In the genomic region with DNA sequence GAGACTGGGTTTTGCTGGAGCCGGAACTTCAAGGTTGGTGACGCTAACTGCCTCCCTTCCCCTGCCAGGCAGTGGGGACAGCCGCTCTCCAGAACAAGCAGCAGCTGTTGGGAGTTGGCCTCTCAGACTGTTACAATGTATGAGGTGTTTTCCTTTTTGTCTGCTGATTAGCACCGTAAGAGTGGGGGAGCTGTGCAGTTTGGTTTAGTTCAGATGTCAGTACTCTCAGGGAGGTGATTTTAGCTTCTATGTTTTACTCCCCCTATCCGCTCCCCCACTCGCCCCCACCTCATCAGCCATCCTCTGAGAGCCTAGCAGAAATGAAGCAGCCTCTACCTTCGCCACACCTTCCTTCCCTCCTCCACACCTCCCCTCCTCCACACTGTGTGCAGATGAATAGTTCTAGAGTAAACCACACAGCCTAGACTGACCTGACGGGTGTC, we compare ENCODE assay signal across 24 mouse cellular contexts. TPM values are rescaled to one million over a fixed set of nuclear protein-coding genes. Genes with fewer than 3 reads are reported as not detected.
DNase-seq lines count a peak whose midpoint lies in the region; ATAC-seq and TF ChIP-seq lines count a peak whose summit lies in the region.
"Had no signal": no experiment of that assay in that cellular context is flagged by ENCODE, and none has a peak within 500 bp of the region (broad histone marks: within the 10 kb centered on the region; RNA-seq: fewer than 3 reads in every experiment).

No protein-coding gene starts in this region.

- ATAC-seq in intestine, postnatal 0 days = no peak
- ATAC-seq: activated CD4-positive, CD25-positive, alpha-beta regulatory T cell, adult 4 months; forebrain, embryonic 14.5 days had no signal

- peaks cover 3% of the 10 kb centered on the region for H3K4me1 ChIP-seq in intestine, postnatal 0 days (replicated peaks; ENCODE audit: control insufficient read depth, insufficient read depth, low read length)
- H3K4me1 ChIP-seq in forebrain, embryonic 10.5 days = no peaks in the 10 kb centered on the region
- H3K4me1 ChIP-seq: hindbrain, embryonic 15.5 days; neural tube, embryonic 12.5 days had no signal

- H3K27me3 ChIP-seq in intestine, postnatal 0 days (replicated peaks; ENCODE audit: control insufficient read depth, insufficient read depth, low read length) = no peaks in the 10 kb centered on the region
- H3K27me3 ChIP-seq in forebrain, embryonic 10.5 days (ENCODE audit: poor library complexity, severe bottlenecking) = no peaks in the 10 kb centered on the region
- H3K27me3 ChIP-seq: hindbrain, embryonic 15.5 days; liver, embryonic 15.5 days; neural tube, embryonic 12.5 days had no signal

- H3K9me3 ChIP-seq in intestine, postnatal 0 days (ENCODE audit: control insufficient read depth) = no peaks in the 10 kb centered on the region
- H3K9me3 ChIP-seq in forebrain, embryonic 10.5 days = no peaks in the 10 kb centered on the region
- H3K9me3 ChIP-seq: hindbrain, embryonic 15.5 days; liver, embryonic 15.5 days; megakaryocyte, embryonic 14.5 days; neural tube, embryonic 12.5 days had no signal

- no peaks in the 10 kb centered on the region for H3K36me3 ChIP-seq in intestine, postnatal 0 days (ENCODE audit: control insufficient read depth, insufficient read depth)
- H3K36me3 ChIP-seq in forebrain, embryonic 10.5 days (replicated peaks) = no peaks in the 10 kb centered on the region
- H3K36me3 ChIP-seq: hindbrain, embryonic 15.5 days; liver, embryonic 15.5 days; neural tube, embryonic 12.5 days had no signal

- 52% methylated on average over 8 of the region's 8 CpGs for WGBS in intestine, postnatal 0 days
- WGBS in forebrain, embryonic 10.5 days = 80% methylated on average over 8 of the region's 8 CpGs

- H3K9ac ChIP-seq in intestine, postnatal 0 days (ENCODE audit: low read depth, low read length) = no peak overlapping the region
- H3K9ac ChIP-seq: hindbrain, embryonic 15.5 days; liver, embryonic 15.5 days; neural tube, embryonic 12.5 days had no signal

- H3K4me3 ChIP-seq in intestine, postnatal 0 days (ENCODE audit: low read depth, low read length) = no peak overlapping the region
- no peak overlapping the region for H3K4me3 ChIP-seq in forebrain, embryonic 10.5 days
- H3K4me3 ChIP-seq: hindbrain, embryonic 15.5 days; liver, embryonic 15.5 days; megakaryocyte, embryonic 14.5 days; neural tube, embryonic 12.5 days had no signal

- H3K4me2 ChIP-seq in intestine, postnatal 0 days (replicated peaks; ENCODE audit: low read depth) = peak overlapping the region; percentile 14; the same call in 1 of the 2 replicates
- H3K4me2 ChIP-seq: hindbrain, embryonic 15.5 days; liver, embryonic 15.5 days; neural tube, embryonic 12.5 days had no signal

- TF ChIP-seq CTCF in intestine, postnatal 0 days (IDR thresholded peaks at IDR 0.05; ENCODE audit: low read depth) = no peak

- peak; percentile 33 for DNase-seq in adrenal gland, postnatal 10 days
- no peak for DNase-seq in adrenal gland, postnatal 4 days (ENCODE audit: low spot score in 2 of 2)
- DNase-seq in kidney, postnatal 4 days = peak; percentile 42 to 60
- DNase-seq in kidney, postnatal 25 days = no peak
- DNase-seq in testis, postnatal 14 days (ENCODE audit: low spot score) = peak; percentile 83
- DNase-seq in forebrain, embryonic 10.5 days (ENCODE audit: extremely low spot score, low spot score) = no peak
- DNase-seq in urinary bladder, postnatal 36 days (ENCODE audit: low spot score in 2 of 2) = no peak
- DNase-seq: cerebellum, adult 11-12 months; cerebellum, postnatal 36 days; gastrocnemius, postnatal 25 days; heart, postnatal 14 days; kidney, adult 9 months; layer of hippocampus, adult 9-11 months; lung, postnatal 10 days; right cerebral cortex, postnatal 14 days; thymus, adult 2 months had no signal

- peak overlapping the region; percentile 66 for H3K27ac ChIP-seq in intestine, postnatal 0 days (ENCODE audit: low read depth, low read length)
- no peak overlapping the region for H3K27ac ChIP-seq in forebrain, embryonic 10.5 days
- H3K27ac ChIP-seq: hindbrain, embryonic 15.5 days; liver, embryonic 15.5 days; neural tube, embryonic 12.5 days had no signal

RNA-seq across cellular contexts. Expression of gene Dnajc25, which starts 0.4 kb away (rescaled TPM):
- total RNA-seq in adrenal gland, postnatal 10 days (2021) = 10 to 100 TPM; 19.1 to 19.4 TPM
- 10 to 100 TPM; 19.4 to 20.9 TPM for total RNA-seq in adrenal gland, postnatal 4 days (2021)
- 13.0 and 13.1 TPM in 2 replicates for polyA plus RNA-seq in intestine, postnatal 0 days (2015; fragmentation: Nextera tagmentation; extraction: Ambion mirVana)
- 5.4 and 5.9 TPM in 2 replicates for polyA plus RNA-seq in forebrain, embryonic 10.5 days (2016; fragmentation: Nextera tagmentation; extraction: Ambion mirVana)

RNA-seq across cellular contexts. Expression of gene Gm20503, which starts 7.7 kb away (rescaled TPM):
- total RNA-seq in adrenal gland, postnatal 10 days (2021) = 1 to 10 TPM; 5.9 to 9.1 TPM
- total RNA-seq in adrenal gland, postnatal 4 days (2021) = 1 to 10 TPM; 1.1 to 3.1 TPM
- polyA plus RNA-seq in intestine, postnatal 0 days (2015; fragmentation: Nextera tagmentation; extraction: Ambion mirVana) = 18.6 and 24.2 TPM in 2 replicates
- polyA plus RNA-seq in forebrain, embryonic 10.5 days (2016; fragmentation: Nextera tagmentation; extraction: Ambion mirVana) = 6.7 and 7.8 TPM in 2 replicates
- polyA plus RNA-seq: activated CD4-positive, CD25-positive, alpha-beta regulatory T cell, adult 4 months; brain, embryonic 14.5 days; thymus, adult 2 months had no signal

RNA-seq across cellular contexts. Expression of gene Ptgr1, which starts 8.4 kb away (rescaled TPM):
- total RNA-seq in adrenal gland, postnatal 10 days (2021) = 10 to 100 TPM; 15.9 to 16.9 TPM
- 10 to 100 TPM; 27.4 to 29.8 TPM for total RNA-seq in adrenal gland, postnatal 4 days (2021)
- polyA plus RNA-seq in intestine, postnatal 0 days (2015; fragmentation: Nextera tagmentation; extraction: Ambion mirVana) = 31.1 and 33.3 TPM in 2 replicates
- 12.0 and 12.8 TPM in 2 replicates for polyA plus RNA-seq in forebrain, embryonic 10.5 days (2016; fragmentation: Nextera tagmentation; extraction: Ambion mirVana)

RNA-seq across cellular contexts. Expression of gene Gng10, which starts 39.6 kb away (rescaled TPM):
- 10 to 100 TPM; 36.0 to 37.3 TPM for total RNA-seq in adrenal gland, postnatal 10 days (2021)
- 10 to 100 TPM; 48.1 to 55.9 TPM for total RNA-seq in adrenal gland, postnatal 4 days (2021)
- 49.7 and 56.0 TPM in 2 replicates for polyA plus RNA-seq in intestine, postnatal 0 days (2015; fragmentation: Nextera tagmentation; extraction: Ambion mirVana)
- 70.4 and 70.8 TPM in 2 replicates for polyA plus RNA-seq in forebrain, embryonic 10.5 days (2016; fragmentation: Nextera tagmentation; extraction: Ambion mirVana)

RNA-seq across cellular contexts. Expression of gene Zkscan16, which starts 51.8 kb away (rescaled TPM):
- 1 to 10 TPM; 2.1 to 2.9 TPM for total RNA-seq in adrenal gland, postnatal 10 days (2021)
- 1 to 10 TPM; 3.1 to 4.3 TPM for total RNA-seq in adrenal gland, postnatal 4 days (2021)
- 0.04 and 0.12 TPM in 2 replicates for polyA plus RNA-seq in intestine, postnatal 0 days (2015; fragmentation: Nextera tagmentation; extraction: Ambion mirVana)
- polyA plus RNA-seq in forebrain, embryonic 10.5 days (2016; fragmentation: Nextera tagmentation; extraction: Ambion mirVana) = 1.2 and 1.5 TPM in 2 replicates
- total RNA-seq: gastrocnemius, postnatal 25 days; heart, postnatal 14 days had no signal
- polyA plus RNA-seq: activated CD4-positive, CD25-positive, alpha-beta regulatory T cell, adult 4 months had no signal

Comparison
In these comparisons a context has a peak if more than half of its experiments do, and no peak if none do; other contexts are left out.
1. DNase-seq: peak in adrenal gland, postnatal 10 days (single experiment), kidney, postnatal 4 days (2 of 2) and testis, postnatal 14 days (single experiment); none in adrenal gland, postnatal 4 days (0 of 2), kidney, postnatal 25 days (0 of 2), forebrain, embryonic 10.5 days (single experiment) and urinary bladder, postnatal 36 days (0 of 2).